Mouse (Mus musculus) MEL (cell line): ENCODE results near the gene Prkce. TPM values are rescaled to one million over a fixed set of nuclear protein-coding genes. Genes with fewer than 3 reads are reported as not detected.

Source experiments
- DNase-seq: peaks from one replicate; pipeline ENCODE4 v3.0.0; 2011; ENCODE audit warnings: low read depth, low spot score
- H3K27ac ChIP-seq: 2 replicates; pipeline ENCODE4 v1.5.1; 2012; ENCODE audit warnings: low read depth, mild to moderate bottlenecking, control low read depth, low read length, moderate library complexity; ENCODE audit not compliant: control insufficient read depth
- H3K27me3 ChIP-seq, 2 experiments: fragments of 150-350 bp in 1 of 2; sonication (generic) in 1 of 2; 2 replicates each; pipeline ENCODE4 v1.6.1; 2012; ENCODE audit warnings: low read length in 2 of 2, mild to moderate bottlenecking in 2 of 2, improper control_type of control experiment in 1 of 2, moderate library complexity in 1 of 2; ENCODE audit not compliant: insufficient read depth in 2 of 2, control insufficient read depth in 1 of 2
- H3K36me3 ChIP-seq, 2 experiments: 2 replicates each; pipeline ENCODE4 v1.6.1; 2012 to 2014; ENCODE audit warnings: low read length in 2 of 2, improper control_type of control experiment in 1 of 2, inconsistent platforms in 1 of 2, mild to moderate bottlenecking in 1 of 2; ENCODE audit not compliant: insufficient read depth in 2 of 2, control insufficient read depth in 1 of 2
- H3K4me1 ChIP-seq, 2 experiments: fragments of 150-350 bp in 1 of 2; sonication (generic) in 1 of 2; 2 replicates each; pipeline ENCODE4 v1.6.1; 2012; ENCODE audit warnings: low read length in 2 of 2, improper control_type of control experiment in 1 of 2, mild to moderate bottlenecking in 1 of 2; ENCODE audit not compliant: insufficient read depth in 2 of 2, control insufficient read depth in 1 of 2
- H3K4me3 ChIP-seq, 2 experiments: fragments of 150-350 bp in 1 of 2; sonication (generic) in 1 of 2; 2 replicates each; pipeline ENCODE4 v1.5.1; 2012; ENCODE audit warnings: low read depth in 2 of 2, low read length in 2 of 2, mild to moderate bottlenecking in 2 of 2, moderate library complexity in 2 of 2, control low read depth in 1 of 2, improper control_type of control experiment in 1 of 2; ENCODE audit not compliant: control insufficient read depth in 1 of 2, insufficient read depth in 1 of 2
- H3K79me2 ChIP-seq: 2 replicates; pipeline ENCODE4 v1.6.1; 2012; ENCODE audit warnings: mild to moderate bottlenecking, low read length, moderate library complexity; ENCODE audit not compliant: control insufficient read depth, poor library complexity, insufficient read depth
- H3K9ac ChIP-seq: 2 replicates; pipeline ENCODE4 v1.6.1; 2012; ENCODE audit warnings: low read depth, mild to moderate bottlenecking, control low read depth, low read length, moderate library complexity; ENCODE audit not compliant: control insufficient read depth, poor library complexity, severe bottlenecking
- H3K9me3 ChIP-seq: fragments of 150-350 bp; sonication (generic); replicated peaks from 2 replicates; pipeline ENCODE4 v1.6.1; 2012; ENCODE audit warnings: mild to moderate bottlenecking, low read length, improper control_type of control experiment, moderate library complexity; ENCODE audit not compliant: insufficient read depth
- CTCF ChIP-seq, 3 experiments: IDR thresholded peaks in 2 of 3; conservative IDR thresholded peaks in 1 of 3; 2 replicates each; pipeline ENCODE4 v1.5.1; 2011 to 2012; ENCODE audit warnings: low read length in 3 of 3, low read depth in 2 of 3, mild to moderate bottlenecking in 2 of 3, improper control_type of control experiment in 1 of 3, inconsistent platforms in 1 of 3, mixed read lengths in 1 of 3, moderate library complexity in 1 of 3; ENCODE audit not compliant: control insufficient read depth in 1 of 3, insufficient read depth in 1 of 3, poor library complexity in 1 of 3, severe bottlenecking in 1 of 3
- ELF1 ChIP-seq: IDR thresholded peaks from 2 replicates; pipeline ENCODE4 v1.6.1; 2014; ENCODE audit warnings: low read depth, mild to moderate bottlenecking, inconsistent platforms, low read length, improper control_type of control experiment, moderate library complexity
- ETS1 ChIP-seq: IDR thresholded peaks from 2 replicates; pipeline ENCODE4 v1.6.1; 2012; ENCODE audit warnings: low read depth, mild to moderate bottlenecking, inconsistent platforms, low read length, improper control_type of control experiment, moderate library complexity
- GATA1 ChIP-seq: IDR thresholded peaks from 2 replicates; pipeline ENCODE4 v1.6.1; 2011; ENCODE audit warnings: low read depth, low read length, improper control_type of control experiment
- HCFC1 ChIP-seq: IDR thresholded peaks from 2 replicates; pipeline ENCODE4 v1.6.1; 2012; ENCODE audit warnings: low read depth, mild to moderate bottlenecking, inconsistent platforms, low read length, improper control_type of control experiment, moderate library complexity
- JUND ChIP-seq: IDR thresholded peaks from 2 replicates; pipeline ENCODE4 v1.6.1; 2011; ENCODE audit warnings: low read depth, mild to moderate bottlenecking, improper control_type of control experiment, low read length
- MAFK ChIP-seq: IDR thresholded peaks from 2 replicates; pipeline ENCODE4 v1.6.1; 2011; ENCODE audit warnings: low read depth, mild to moderate bottlenecking, low read length, improper control_type of control experiment, borderline replicate concordance
- MAX ChIP-seq: IDR thresholded peaks from 2 replicates; pipeline ENCODE4 v1.6.1; 2011; ENCODE audit warnings: low read length, improper control_type of control experiment
- MAZ ChIP-seq: IDR thresholded peaks from 2 replicates; pipeline ENCODE4 v1.6.1; 2012; ENCODE audit warnings: low read depth, mild to moderate bottlenecking, inconsistent platforms, low read length, improper control_type of control experiment
- MEF2A ChIP-seq: IDR thresholded peaks from 2 replicates; pipeline ENCODE4 v1.6.1; 2014; ENCODE audit warnings: low read depth, mild to moderate bottlenecking, inconsistent platforms, low read length, improper control_type of control experiment; ENCODE audit not compliant: poor library complexity, insufficient replicate concordance, severe bottlenecking; ENCODE audit errors: extremely low read depth
- MXI1 ChIP-seq: IDR thresholded peaks from 2 replicates; pipeline ENCODE4 v1.6.1; 2011; ENCODE audit warnings: mild to moderate bottlenecking, low read depth, low read length, improper control_type of control experiment
- NRF1 ChIP-seq: IDR thresholded peaks from 2 replicates; pipeline ENCODE4 v1.6.1; 2014; ENCODE audit warnings: low read depth, mild to moderate bottlenecking, inconsistent platforms, low read length, improper control_type of control experiment, moderate library complexity; ENCODE audit not compliant: poor library complexity, insufficient read depth, severe bottlenecking
- POLR2AphosphoS2 ChIP-seq: IDR thresholded peaks from 2 replicates; pipeline ENCODE4 v1.6.1; 2011; ENCODE audit warnings: low read length, improper control_type of control experiment
- RAD21 ChIP-seq: IDR thresholded peaks from 2 replicates; pipeline ENCODE4 v1.6.1; 2011; ENCODE audit warnings: mild to moderate bottlenecking, low read depth, low read length, improper control_type of control experiment
- SIN3A ChIP-seq: IDR thresholded peaks from 2 replicates; pipeline ENCODE4 v1.6.1; 2012; ENCODE audit warnings: low read length, improper control_type of control experiment, inconsistent platforms
- SMC3 ChIP-seq: IDR thresholded peaks from 2 replicates; pipeline ENCODE4 v1.6.1; 2011; ENCODE audit warnings: low read depth, low read length, improper control_type of control experiment
- UBTF ChIP-seq: IDR thresholded peaks from 2 replicates; pipeline ENCODE4 v1.6.1; 2012; ENCODE audit warnings: low read depth, mild to moderate bottlenecking, inconsistent platforms, low read length, improper control_type of control experiment, moderate library complexity, borderline replicate concordance; ENCODE audit not compliant: insufficient read depth
- USF1 ChIP-seq: IDR thresholded peaks from 2 replicates; pipeline ENCODE4 v1.6.1; 2014; ENCODE audit warnings: low read depth, mild to moderate bottlenecking, inconsistent platforms, low read length, improper control_type of control experiment, moderate library complexity
- USF2 ChIP-seq, 2 experiments: IDR thresholded peaks; 2 replicates each; pipeline ENCODE4 v1.6.1; 2011 to 2012; ENCODE audit warnings: improper control_type of control experiment in 2 of 2, low read length in 2 of 2, borderline replicate concordance in 1 of 2, inconsistent platforms in 1 of 2, low read depth in 1 of 2, mild to moderate bottlenecking in 1 of 2; ENCODE audit not compliant: insufficient read depth in 1 of 2
- ZC3H11A ChIP-seq: IDR thresholded peaks from 2 replicates; pipeline ENCODE4 v1.6.1; 2012; ENCODE audit warnings: low read depth, mild to moderate bottlenecking, inconsistent platforms, low read length, improper control_type of control experiment
- ZNF384 ChIP-seq: IDR thresholded peaks from 2 replicates; pipeline ENCODE4 v1.6.1; 2012; ENCODE audit warnings: low read depth, mild to moderate bottlenecking, inconsistent platforms, low read length, improper control_type of control experiment
- polyA plus RNA-seq, 2 experiments: library from polyadenylated mRNA; stranded (reverse) in 1 of 2; unstranded in 1 of 2; fragments of >175 nt in 1 of 2; fragments of >200 nt in 1 of 2; gene quantifications; 2 replicates each; pipeline versions ENCODE4 v1.2.1 to v1.2.4; 2012; ENCODE audit warnings: low replicate concordance in 2 of 2, low read depth in 1 of 2; ENCODE audit not compliant: insufficient read length in 2 of 2, insufficient read depth in 1 of 2, missing spikeins in 1 of 2
- total RNA-seq: library from RNA; depleted of rRNA; stranded (reverse); fragments of 300-350 nt; gene quantifications from 2 replicates; pipeline ENCODE4 v1.2.3, GENCODE M21; 2012

Prkce gene
- total and polyA plus RNA-seq, 3 experiments = 3.0 to 5.3 TPM; not detected in 1

DNA sequence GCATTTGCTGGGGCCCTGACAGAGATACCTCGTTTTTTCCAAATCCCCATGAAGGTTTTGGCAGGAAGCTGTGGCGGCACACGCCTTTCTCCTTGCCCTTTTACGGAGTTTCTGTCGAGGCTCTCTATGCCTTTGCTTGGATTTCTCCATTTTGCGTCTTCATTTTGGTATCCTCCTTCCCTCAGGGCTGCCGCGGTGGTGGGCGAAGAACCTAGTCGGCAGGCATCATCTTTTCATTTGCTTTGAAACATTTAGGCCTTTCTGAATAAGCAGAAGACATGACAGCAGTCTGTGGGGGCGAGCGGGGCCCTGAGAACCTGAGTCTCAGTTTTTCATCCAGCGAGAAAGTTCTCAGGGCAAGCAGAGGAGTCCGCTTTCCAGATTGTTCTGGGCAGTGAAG lies 47.2 kb downstream of the Prkce start:
- Histone ChIP-seq H3K9ac (no peak overlapping the region), H3K79me2 (no peaks in the 10 kb centered on the region), H3K4me3 (no peak overlapping the region), H3K27ac (no peak overlapping the region), H3K9me3 (no peaks in the 10 kb centered on the region), H3K4me1 (no peaks in the 10 kb centered on the region), H3K27me3 (no peaks in the 10 kb centered on the region), H3K36me3 (no peaks in the 10 kb centered on the region)
- no peak for TF ChIP-seq GATA1
- TF ChIP-seq UBTF = no peak
- TF ChIP-seq USF2 (IDR thresholded peaks at IDR 0.05; ENCODE audit: borderline replicate concordance in 1 of 2, insufficient read depth in 1 of 2, low read depth in 1 of 2, low read length in 2 of 2) = no peak
- no peak for TF ChIP-seq POLR2AphosphoS2
- TF ChIP-seq ZC3H11A = no peak
- no peak for TF ChIP-seq ETS1
- TF ChIP-seq ELF1 = no peak
- no peak for TF ChIP-seq SIN3A
- no peak for TF ChIP-seq CTCF (IDR thresholded peaks at IDR 0.05 in 2 of 3, conservative IDR thresholded peaks at IDR 0.05 in 1 of 3; ENCODE audit: control insufficient read depth in 1 of 3, insufficient read depth in 1 of 3, low read depth in 2 of 3, low read length in 3 of 3, poor library complexity in 1 of 3, severe bottlenecking in 1 of 3)
- TF ChIP-seq MAZ = no peak
- no peak for TF ChIP-seq USF1
- no peak for TF ChIP-seq MAX
- TF ChIP-seq NRF1 = no peak
- TF ChIP-seq ZNF384 = no peak
- TF ChIP-seq MEF2A = no peak
- TF ChIP-seq MAFK = no peak
- no peak for TF ChIP-seq MXI1
- TF ChIP-seq JUND = no peak
- no peak for DNase-seq

DNA sequence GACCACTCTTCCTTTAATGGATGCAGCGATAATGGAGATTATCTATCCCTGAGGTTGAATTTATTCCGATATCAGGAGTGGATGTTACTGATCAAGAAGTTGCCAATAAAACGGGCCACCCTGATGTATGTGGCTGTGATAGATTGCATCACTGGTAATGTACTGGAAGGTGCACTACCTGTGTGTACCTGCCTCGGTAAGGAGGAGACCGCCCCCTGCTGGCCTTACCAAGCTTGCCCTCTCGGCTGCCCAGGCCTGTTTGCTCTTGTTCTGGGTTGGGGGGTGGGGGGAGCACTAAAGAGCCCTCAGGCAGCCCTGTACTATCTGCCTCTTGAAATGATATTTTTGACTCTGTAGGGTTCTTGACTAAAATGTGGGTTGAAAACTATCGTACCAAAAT lies 48.2 kb downstream of the Prkce start:
- TF ChIP-seq SMC3 = peak; percentile 88
- TF ChIP-seq MAZ = peak; percentile 43; the same call in 1 of the 2 replicates
- TF ChIP-seq CTCF (IDR thresholded peaks at IDR 0.05 in 2 of 3, conservative IDR thresholded peaks at IDR 0.05 in 1 of 3; ENCODE audit: control insufficient read depth in 1 of 3, insufficient read depth in 1 of 3, low read depth in 2 of 3, low read length in 3 of 3, poor library complexity in 1 of 3, severe bottlenecking in 1 of 3) = peak; percentile 59 to 87 (median 73)
- TF ChIP-seq HCFC1 = no peak
- peak; percentile 70 for TF ChIP-seq RAD21
- peak; percentile 83 for TF ChIP-seq ZC3H11A
- Histone ChIP-seq H3K27me3 (no peaks in the 10 kb centered on the region), H3K36me3 (no peaks in the 10 kb centered on the region), H3K27ac (no peak overlapping the region), H3K9me3 (no peaks in the 10 kb centered on the region), H3K9ac (no peak overlapping the region), H3K4me3 (no peak overlapping the region), H3K4me1 (no peaks in the 10 kb centered on the region), H3K79me2 (no peaks in the 10 kb centered on the region)
- peak; percentile 51 for DNase-seq
